Mouse (Mus musculus): ENCODE measurements around the gene Gm29735. TPM values are rescaled to one million over a fixed set of nuclear protein-coding genes. Genes with fewer than 3 reads are reported as not detected.
"Not testable (repeated sequence)": the region's sequence is repeated elsewhere in the genome, so short reads cannot be mapped to it uniquely, and the experiment has no call there.

Gene Gm29735
- polyA plus RNA-seq, 2 experiments: not detected

GRCm38 (mm10) chr7:142134206-142134995 lies 22.5 kb downstream of the Gm29735 start:
- no peak for ATAC-seq (ENCODE audit: insufficient read depth)
- Histone ChIP-seq H3K9ac (replicated peaks) (no peak overlapping the region), H3K4me1 (replicated peaks; ENCODE audit: control insufficient read depth in 2 of 2, insufficient read depth in 2 of 2, low read length in 1 of 2) (no peaks in the 10 kb centered on the region)

GRCm38 (mm10) chr7:142128843-142129242 lies 28.1 kb downstream of the Gm29735 start:
- DNase-seq (ENCODE audit: low read depth in 3 of 3, low spot score in 3 of 3) (no peak), ATAC-seq (ENCODE audit: insufficient read depth) (no peak)
- Histone ChIP-seq H3K4me2 (ENCODE audit: low read depth) (no peak overlapping the region), H3K4me1 (replicated peaks; ENCODE audit: control insufficient read depth in 2 of 2, insufficient read depth in 2 of 2, low read length in 1 of 2) (no peaks in the 10 kb centered on the region), H3K36me3 (replicated peaks; ENCODE audit: control insufficient read depth, insufficient read depth, low read depth) (no peaks in the 10 kb centered on the region), H3K9ac (replicated peaks) (no peak overlapping the region), H3K27ac (no peak overlapping the region), H3K27me3 (ENCODE audit: control insufficient read depth, insufficient read depth, low read length) (no peaks in the 10 kb centered on the region), H3K4me3 (ENCODE audit: insufficient read depth in 1 of 2, low read depth in 2 of 2, low read length in 2 of 2) (no peak overlapping the region), H3K9me3 (ENCODE audit: control insufficient read depth, low read length) (no peaks in the 10 kb centered on the region)
- 0 out of 2 replicates have a peak, but pooled peaks have one; percentile 16 for TF ChIP-seq CTCF (IDR thresholded peaks at IDR 0.05; ENCODE audit: low read depth)
- TF ChIP-seq EP300 (IDR thresholded peaks at IDR 0.05; ENCODE audit: low read depth): no peak
- 32% methylated on average over 4 of the region's 4 CpGs for WGBS (ENCODE audit: insufficient replicate concordance)

More at GRCm38 (mm10) chr7:142134206-142134995, 22.5 kb downstream of the Gm29735 start:
- Histone ChIP-seq H3K27ac (no peak overlapping the region), H3K9me3 (ENCODE audit: control insufficient read depth, low read length) (no peaks in the 10 kb centered on the region), H3K4me2 (ENCODE audit: low read depth) (no peak overlapping the region), H3K36me3 (replicated peaks; ENCODE audit: control insufficient read depth, insufficient read depth, low read depth) (no peaks in the 10 kb centered on the region), H3K4me3 (ENCODE audit: insufficient read depth in 1 of 2, low read depth in 2 of 2, low read length in 2 of 2) (no peak overlapping the region), H3K27me3 (ENCODE audit: control insufficient read depth, insufficient read depth, low read length) (no peaks in the 10 kb centered on the region)
- 39% methylated on average over 4 of the region's 4 CpGs for WGBS (ENCODE audit: insufficient replicate concordance)
- no peak for DNase-seq (ENCODE audit: low read depth in 3 of 3, low spot score in 3 of 3)
- TF ChIP-seq CTCF (IDR thresholded peaks at IDR 0.05; ENCODE audit: low read depth): peak; percentile 54
- TF ChIP-seq EP300 (IDR thresholded peaks at IDR 0.05; ENCODE audit: low read depth): no peak

- not testable (repeated sequence) for H3K9ac ChIP-seq (replicated peaks); H3K27ac ChIP-seq; H3K4me1 ChIP-seq (replicated peaks; ENCODE audit: control insufficient read depth in 2 of 2, insufficient read depth in 2 of 2, low read length in 1 of 2); H3K36me3 ChIP-seq (replicated peaks; ENCODE audit: control insufficient read depth, insufficient read depth, low read depth); H3K9me3 ChIP-seq (ENCODE audit: control insufficient read depth, low read length); H3K27me3 ChIP-seq (ENCODE audit: control insufficient read depth, insufficient read depth, low read length); ATAC-seq (ENCODE audit: insufficient read depth); H3K4me2 ChIP-seq (ENCODE audit: low read depth); H3K4me3 ChIP-seq (ENCODE audit: insufficient read depth in 1 of 2, low read depth in 2 of 2, low read length in 2 of 2); DNase-seq (ENCODE audit: low read depth in 3 of 3, low spot score in 3 of 3)
- WGBS (ENCODE audit: insufficient replicate concordance): 59% methylated on average over 1 of the region's 1 CpGs
Observed at GRCm38 (mm10) chr7:142120629-142121028, 36.3 kb downstream of the Gm29735 start, which contains the start of gene Gm45618. Gene Gm45618, minus strand, starts transcription at chr7:142120729.

- H3K27me3 ChIP-seq (ENCODE audit: control insufficient read depth, insufficient read depth, low read length): no peaks in the 10 kb centered on the region
- H3K27ac ChIP-seq: no peak overlapping the region
- no peak for TF ChIP-seq EP300 (IDR thresholded peaks at IDR 0.05; ENCODE audit: low read depth)
- TF ChIP-seq CTCF (IDR thresholded peaks at IDR 0.05; ENCODE audit: low read depth): peak; percentile 75
- H3K9me3 ChIP-seq (ENCODE audit: control insufficient read depth, low read length): no peaks in the 10 kb centered on the region
- no peak overlapping the region for H3K4me2 ChIP-seq (ENCODE audit: low read depth)
- no peak overlapping the region for H3K9ac ChIP-seq (replicated peaks)
- no peaks in the 10 kb centered on the region for H3K36me3 ChIP-seq (replicated peaks; ENCODE audit: control insufficient read depth, insufficient read depth, low read depth)
- no peak for DNase-seq (ENCODE audit: low read depth in 3 of 3, low spot score in 3 of 3)
- WGBS (ENCODE audit: insufficient replicate concordance): 12% methylated on average over 5 of the region's 5 CpGs
- H3K4me1 ChIP-seq (replicated peaks; ENCODE audit: control insufficient read depth in 2 of 2, insufficient read depth in 2 of 2, low read length in 1 of 2): no peaks in the 10 kb centered on the region
- ATAC-seq (ENCODE audit: insufficient read depth): no peak
- no peak overlapping the region for H3K4me3 ChIP-seq (ENCODE audit: insufficient read depth in 1 of 2, low read depth in 2 of 2, low read length in 2 of 2)
Observed at GRCm38 (mm10) chr7:142119632-142120031, 37.3 kb downstream of the Gm29735 start.

Other genes with a start within 250 kb of the Gm29735 start
- gene Tollip, start 238.6 kb downstream of the Gm29735 start, polyA plus RNA-seq (2012; rRNA removed): 13.5 and 15.3 TPM in 2 replicates
- gene Tollip, start 238.6 kb downstream of the Gm29735 start, polyA plus RNA-seq (2014; fragmentation: Nextera tagmentation; extraction: Ambion mirVana): 18.0 and 19.7 TPM in 2 replicates
- gene Brsk2, start 207.4 kb downstream of the Gm29735 start, polyA plus RNA-seq (2012; rRNA removed): 0.03 and 0.29 TPM in 2 replicates
- gene Brsk2, start 207.4 kb downstream of the Gm29735 start, polyA plus RNA-seq (2014; fragmentation: Nextera tagmentation; extraction: Ambion mirVana): 0.05 and 0.10 TPM in 2 replicates
- gene Mob2, start 96.0 kb downstream of the Gm29735 start, polyA plus RNA-seq (2012; rRNA removed): 33.9 and 41.5 TPM in 2 replicates
- gene Mob2, start 96.0 kb downstream of the Gm29735 start, polyA plus RNA-seq (2014; fragmentation: Nextera tagmentation; extraction: Ambion mirVana): 68.8 and 75.6 TPM in 2 replicates
- 2.5 TPM in 2 replicates for gene Dusp8, start 61.3 kb downstream of the Gm29735 start, polyA plus RNA-seq (2012; rRNA removed)
- gene Dusp8, start 61.3 kb downstream of the Gm29735 start, polyA plus RNA-seq (2014; fragmentation: Nextera tagmentation; extraction: Ambion mirVana): 3.8 and 4.2 TPM in 2 replicates
- gene Gm45618, start 36.4 kb downstream of the Gm29735 start, polyA plus RNA-seq (2012; rRNA removed): not detected in 2 replicates
- not detected in 2 replicates for gene Gm45618, start 36.4 kb downstream of the Gm29735 start, polyA plus RNA-seq (2014; fragmentation: Nextera tagmentation; extraction: Ambion mirVana)
- gene Gm39115, start 21.1 kb downstream of the Gm29735 start, polyA plus RNA-seq (2012; rRNA removed): not detected in 2 replicates
- not detected in 2 replicates for gene Gm39115, start 21.1 kb downstream of the Gm29735 start, polyA plus RNA-seq (2014; fragmentation: Nextera tagmentation; extraction: Ambion mirVana)
- not detected in 2 replicates for gene Gm45337, start 12.5 kb downstream of the Gm29735 start, polyA plus RNA-seq (2012; rRNA removed)
- gene Gm45337, start 12.5 kb downstream of the Gm29735 start, polyA plus RNA-seq (2014; fragmentation: Nextera tagmentation; extraction: Ambion mirVana): not detected in 2 replicates
- not detected in 2 replicates for gene Gm4553, start 8.6 kb upstream of the Gm29735 start, polyA plus RNA-seq (2012; rRNA removed)
- not detected in 2 replicates for gene Gm4553, start 8.6 kb upstream of the Gm29735 start, polyA plus RNA-seq (2014; fragmentation: Nextera tagmentation; extraction: Ambion mirVana)
- gene Krtap5-2, start 18.9 kb upstream of the Gm29735 start, polyA plus RNA-seq (2012; rRNA removed): not detected in 2 replicates
- not detected in 2 replicates for gene Krtap5-2, start 18.9 kb upstream of the Gm29735 start, polyA plus RNA-seq (2014; fragmentation: Nextera tagmentation; extraction: Ambion mirVana)
- gene Gm10153, start 33.3 kb upstream of the Gm29735 start, polyA plus RNA-seq (2012; rRNA removed): not detected in 2 replicates
- gene Gm10153, start 33.3 kb upstream of the Gm29735 start, polyA plus RNA-seq (2014; fragmentation: Nextera tagmentation; extraction: Ambion mirVana): not detected in 2 replicates
- not detected in 2 replicates for gene Krtap5-3, start 44.3 kb upstream of the Gm29735 start, polyA plus RNA-seq (2012; rRNA removed)
- gene Krtap5-3, start 44.3 kb upstream of the Gm29735 start, polyA plus RNA-seq (2014; fragmentation: Nextera tagmentation; extraction: Ambion mirVana): not detected in 2 replicates
- gene Gm7579, start 54.7 kb upstream of the Gm29735 start, polyA plus RNA-seq (2012; rRNA removed): not detected in 2 replicates
- gene Gm7579, start 54.7 kb upstream of the Gm29735 start, polyA plus RNA-seq (2014; fragmentation: Nextera tagmentation; extraction: Ambion mirVana): not detected in 2 replicates
- not detected in 2 replicates for gene Krtap5-5, start 72.9 kb upstream of the Gm29735 start, polyA plus RNA-seq (2012; rRNA removed)
- not detected in 2 replicates for gene Krtap5-5, start 72.9 kb upstream of the Gm29735 start, polyA plus RNA-seq (2014; fragmentation: Nextera tagmentation; extraction: Ambion mirVana)
- not detected in 2 replicates for gene Gm40460, start 84.0 kb upstream of the Gm29735 start, polyA plus RNA-seq (2012; rRNA removed)
- not detected in 2 replicates for gene Gm40460, start 84.0 kb upstream of the Gm29735 start, polyA plus RNA-seq (2014; fragmentation: Nextera tagmentation; extraction: Ambion mirVana)
- not detected in 2 replicates for gene Gm2431, start 101.2 kb upstream of the Gm29735 start, polyA plus RNA-seq (2012; rRNA removed)
- gene Gm2431, start 101.2 kb upstream of the Gm29735 start, polyA plus RNA-seq (2014; fragmentation: Nextera tagmentation; extraction: Ambion mirVana): not detected in 2 replicates
- not detected in 2 replicates for gene Gm4559, start 117.2 kb upstream of the Gm29735 start, polyA plus RNA-seq (2012; rRNA removed)
- gene Gm4559, start 117.2 kb upstream of the Gm29735 start, polyA plus RNA-seq (2014; fragmentation: Nextera tagmentation; extraction: Ambion mirVana): not detected in 2 replicates
- gene Krtap5-1, start 140.0 kb upstream of the Gm29735 start, polyA plus RNA-seq (2012; rRNA removed): not detected in 2 replicates
- not detected in 2 replicates for gene Krtap5-1, start 140.0 kb upstream of the Gm29735 start, polyA plus RNA-seq (2014; fragmentation: Nextera tagmentation; extraction: Ambion mirVana)
- not detected in 2 replicates for gene Krtap5-4, start 146.4 kb upstream of the Gm29735 start, polyA plus RNA-seq (2012; rRNA removed)
- gene Krtap5-4, start 146.4 kb upstream of the Gm29735 start, polyA plus RNA-seq (2014; fragmentation: Nextera tagmentation; extraction: Ambion mirVana): not detected in 2 replicates
- 0.87 and 1.1 TPM in 2 replicates for gene Ifitm10, start 216.6 kb upstream of the Gm29735 start, polyA plus RNA-seq (2012; rRNA removed)
- gene Ifitm10, start 216.6 kb upstream of the Gm29735 start, polyA plus RNA-seq (2014; fragmentation: Nextera tagmentation; extraction: Ambion mirVana): 1.0 and 1.3 TPM in 2 replicates
- gene Gm49369, start 225.6 kb upstream of the Gm29735 start, polyA plus RNA-seq (2012; rRNA removed): 0.66 TPM in 1 of 2 replicates, not detected in the other
- 0.29 TPM in 1 of 2 replicates, not detected in the other for gene Gm49369, start 225.6 kb upstream of the Gm29735 start, polyA plus RNA-seq (2014; fragmentation: Nextera tagmentation; extraction: Ambion mirVana)
- gene Ctsd, start 230.9 kb upstream of the Gm29735 start, polyA plus RNA-seq (2012; rRNA removed): 180 and 209 TPM in 2 replicates
- 324 and 349 TPM in 2 replicates for gene Ctsd, start 230.9 kb upstream of the Gm29735 start, polyA plus RNA-seq (2014; fragmentation: Nextera tagmentation; extraction: Ambion mirVana)

All from liver, embryonic 14.5 days (tissue).